Mouse (Mus musculus): ENCODE measurements around the gene Gda. TPM values are rescaled to one million over a fixed set of nuclear protein-coding genes. Genes with fewer than 3 reads are reported as not detected.

Gene Gda
- 10 to 100 TPM; 18.0 to 19.1 TPM for total RNA-seq (2021)
- long read RNA-seq, experiment 1, partial matches to known transcripts: 1 of 3 reads
- long read RNA-seq, experiment 1, other reads (novel, unspliced or antisense): 2 of 3 reads
- long read RNA-seq, experiment 2, partial matches to known transcripts: 0 of 2 reads
- long read RNA-seq, experiment 2, other reads (novel, unspliced or antisense): 2 of 2 reads

GRCm38 (mm10) chr19:21473345-21473744 lies at the start of gene Gda:
Gene Gda (minus strand): TSS chr19:21473445.
- no peak for DNase-seq

GRCm38 (mm10) chr19:21520280-21520679 lies 47.0 kb upstream of the Gda start:
- DNase-seq: no peak

- DNase-seq: peak; percentile 47 to 71
Observed at GRCm38 (mm10) chr19:21510116-21510515, 36.9 kb upstream of the Gda start.

- no peak for DNase-seq
Observed at GRCm38 (mm10) chr19:21507561-21508232, 34.5 kb upstream of the Gda start.

- DNase-seq: no peak
Observed at GRCm38 (mm10) chr19:21507133-21507532, 33.9 kb upstream of the Gda start.

- no peak for DNase-seq
Observed at GRCm38 (mm10) chr19:21504716-21505115, 31.5 kb upstream of the Gda start.

- DNase-seq: no peak
Observed at GRCm38 (mm10) chr19:21499394-21499983, 26.2 kb upstream of the Gda start.

GRCm38 (mm10) chr19:21495817-21496216 lies 22.6 kb upstream of the Gda start:
- no peak for DNase-seq

GRCm38 (mm10) chr19:21493807-21494521 lies 20.7 kb upstream of the Gda start:
- DNase-seq: no peak

- no peak for DNase-seq
Observed at GRCm38 (mm10) chr19:21491391-21491790, 18.1 kb upstream of the Gda start.

- no peak for DNase-seq
Observed at GRCm38 (mm10) chr19:21487124-21487944, 14.1 kb upstream of the Gda start.

GRCm38 (mm10) chr19:21482096-21482495 lies 8.9 kb upstream of the Gda start:
- DNase-seq: no peak

- no peak for DNase-seq
Observed at GRCm38 (mm10) chr19:21481031-21481430, 7.8 kb upstream of the Gda start.

GRCm38 (mm10) chr19:21480053-21480419 lies 6.8 kb upstream of the Gda start:
- no peak for DNase-seq

GRCm38 (mm10) chr19:21479183-21480052 lies 6.2 kb upstream of the Gda start:
- DNase-seq: no peak

GRCm38 (mm10) chr19:21478538-21478937 lies 5.3 kb upstream of the Gda start:
- DNase-seq: no peak

GRCm38 (mm10) chr19:21477780-21478179 lies 4.5 kb upstream of the Gda start:
- no peak for DNase-seq

GRCm38 (mm10) chr19:21476782-21477181 lies 3.5 kb upstream of the Gda start:
- DNase-seq: peak; percentile 31 to 49

- peak; percentile 89 to 93 for DNase-seq
Observed at GRCm38 (mm10) chr19:21472121-21472780, 994 bp downstream of the Gda start.

- DNase-seq: no peak
Observed at GRCm38 (mm10) chr19:21461221-21461960, 11.9 kb downstream of the Gda start.
